Mouse (Mus musculus): ENCODE measurements around the gene Gm49486.

Gm49486 gene

GRCm38 (mm10) chr15:79229058-79229821 lies at the start of gene Gm49486, which contains the start of gene Pick1:
TSS of gene Gm49486 (plus strand) at chr15:79229391.
TSS of gene Pick1 (plus strand) at chr15:79229173.
- DNase-seq (ENCODE audit: low spot score in 2 of 2): peak; percentile 83 to 88

GRCm38 (mm10) chr15:79185213-79185612 lies 44.0 kb upstream of the Gm49486 start:
- no peak for DNase-seq (ENCODE audit: low spot score in 2 of 2)

DNA sequence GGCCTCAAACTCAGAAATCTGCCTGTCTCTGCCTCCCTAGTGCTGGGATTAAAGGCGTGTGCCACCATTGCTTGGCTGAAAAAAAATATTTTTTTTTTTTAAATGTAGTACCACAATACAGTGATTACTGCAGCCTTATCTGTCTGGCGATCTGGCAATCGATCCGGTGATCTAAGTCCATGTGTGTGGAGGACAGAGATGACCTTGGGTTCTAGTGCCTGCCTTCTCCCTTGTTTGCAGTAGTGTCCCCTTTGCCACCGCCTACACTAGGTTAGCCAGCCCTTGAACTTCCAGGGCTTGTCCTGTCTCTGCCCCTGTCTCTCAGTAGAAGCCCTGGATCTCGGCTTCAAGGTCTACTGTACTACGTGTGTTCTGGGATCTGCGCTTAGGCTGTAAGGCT lies 41.4 kb upstream of the Gm49486 start:
- DNase-seq (ENCODE audit: low spot score in 2 of 2): no peak

DNA sequence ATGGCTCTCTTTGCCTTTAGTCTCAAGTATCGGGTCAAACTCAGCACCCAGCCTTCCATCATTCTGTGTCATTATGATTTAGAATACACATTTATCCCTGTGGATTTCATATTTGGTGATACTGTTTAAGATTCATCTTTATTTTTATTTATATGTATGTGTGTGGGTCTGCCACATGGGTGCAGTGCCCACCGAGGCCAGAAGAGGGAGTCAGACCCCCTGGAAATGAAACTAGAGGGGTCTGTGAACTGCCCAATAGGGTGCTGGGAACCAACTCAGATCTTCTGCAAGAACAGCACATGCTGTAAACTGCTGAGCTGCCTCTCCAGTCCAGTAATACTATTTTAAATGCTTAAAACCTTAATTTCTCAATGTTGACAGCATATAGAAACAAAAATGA lies 37.8 kb upstream of the Gm49486 start:
- DNase-seq (ENCODE audit: low spot score in 2 of 2): no peak

GRCm38 (mm10) chr15:79192450-79192849 lies 36.7 kb upstream of the Gm49486 start:
- no peak for DNase-seq (ENCODE audit: low spot score in 2 of 2)

DNA sequence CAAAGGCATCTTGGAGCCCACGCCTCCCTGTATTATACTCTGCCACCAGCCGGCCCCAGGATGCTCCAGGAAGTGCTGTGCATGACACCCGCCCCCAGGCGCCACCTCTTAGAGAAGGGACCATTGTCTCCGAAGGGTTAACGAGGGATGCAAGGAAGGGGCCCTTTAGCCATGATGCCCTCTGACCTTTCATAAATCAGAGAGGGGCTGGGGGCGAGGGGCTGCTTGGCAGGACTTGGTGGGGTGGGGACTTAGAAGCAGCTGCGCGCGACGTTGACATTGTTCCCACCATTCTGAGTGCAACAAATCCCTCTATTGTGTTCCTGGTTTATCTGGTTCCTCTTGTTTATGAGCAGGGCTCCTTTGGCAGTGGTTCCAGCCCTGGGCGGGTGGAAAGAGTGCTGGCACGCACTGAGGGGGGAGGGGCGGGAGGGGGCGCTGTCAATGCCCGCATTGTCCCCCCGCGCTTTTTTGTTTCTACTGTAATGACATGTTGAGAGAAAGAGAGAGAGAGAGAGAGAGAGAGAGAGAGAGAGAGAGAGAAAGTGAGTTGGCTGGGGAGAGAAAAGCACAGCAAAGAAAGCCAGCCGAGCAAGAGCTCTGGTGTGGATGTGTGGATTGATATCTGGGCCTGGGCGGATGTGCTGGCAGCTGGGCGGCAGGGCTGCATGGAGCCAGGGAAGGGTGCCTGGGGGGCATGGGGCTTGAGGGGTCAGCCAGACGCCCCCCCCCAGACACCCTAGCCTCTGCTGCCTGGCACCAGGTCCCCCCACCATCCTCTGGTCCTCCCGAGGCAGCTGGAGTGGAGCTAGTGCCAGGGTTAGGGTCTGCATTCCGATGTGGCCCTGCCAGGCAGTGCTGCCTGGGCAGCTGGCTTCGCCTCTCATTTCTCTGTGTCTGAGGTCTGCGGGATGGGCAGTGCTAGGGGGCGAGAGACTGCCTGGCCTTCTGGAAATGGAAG lies 36.0 kb upstream of the Gm49486 start:
- DNase-seq (ENCODE audit: low spot score in 2 of 2): no peak

- DNase-seq (ENCODE audit: low spot score in 2 of 2): no peak
Measured at GRCm38 (mm10) chr15:79194048-79194447, 35.1 kb upstream of the Gm49486 start.

- DNase-seq (ENCODE audit: low spot score in 2 of 2): no peak
Measured at GRCm38 (mm10) chr15:79194946-79195345, 34.2 kb upstream of the Gm49486 start.

DNA sequence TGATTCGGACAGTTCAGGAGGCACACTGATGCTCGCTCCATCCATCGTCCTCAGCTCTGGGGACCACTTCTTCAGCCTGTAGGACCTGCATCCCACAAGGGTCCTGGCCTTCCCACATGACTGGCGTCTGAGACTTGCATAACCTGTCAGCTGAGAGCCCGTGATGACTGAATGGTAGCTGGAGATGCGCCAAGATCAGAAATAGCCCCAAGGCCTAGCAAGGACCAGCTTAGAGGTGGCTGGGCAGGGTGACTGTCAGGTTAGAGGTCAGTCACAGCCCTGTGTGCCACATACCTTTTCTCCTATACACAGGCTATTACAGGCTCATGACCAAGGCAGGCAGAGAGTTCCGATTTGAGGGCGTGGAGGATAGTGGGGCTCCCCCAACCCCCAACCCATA lies 33.7 kb upstream of the Gm49486 start:
- DNase-seq (ENCODE audit: low spot score in 2 of 2): no peak

DNA sequence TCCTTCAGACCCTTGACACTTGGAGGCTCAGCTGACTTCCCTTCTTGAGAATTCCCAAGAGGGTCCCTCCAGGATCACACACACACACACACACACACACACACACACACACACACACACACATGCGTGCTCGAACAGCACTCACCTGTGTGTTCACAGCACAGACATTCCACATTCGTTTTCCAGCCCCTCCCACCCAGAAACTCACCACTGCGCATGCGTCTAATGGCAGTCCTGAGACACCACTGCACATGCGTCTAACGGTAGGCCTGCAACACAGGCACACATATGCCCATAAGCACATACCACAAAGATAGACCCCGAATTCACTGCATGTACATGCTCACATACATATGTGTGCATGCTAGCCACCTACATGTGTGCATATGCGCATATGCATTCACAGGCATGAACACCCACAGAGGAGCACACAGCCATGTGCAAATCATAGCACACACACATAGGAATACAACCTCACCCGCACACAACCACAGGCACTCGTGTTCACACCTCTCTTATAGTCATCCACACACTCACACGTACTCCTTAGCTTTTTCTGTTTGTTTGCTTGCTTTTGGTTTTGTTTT lies 29.7 kb upstream of the Gm49486 start:
- no peak for DNase-seq (ENCODE audit: low spot score in 2 of 2)

DNA sequence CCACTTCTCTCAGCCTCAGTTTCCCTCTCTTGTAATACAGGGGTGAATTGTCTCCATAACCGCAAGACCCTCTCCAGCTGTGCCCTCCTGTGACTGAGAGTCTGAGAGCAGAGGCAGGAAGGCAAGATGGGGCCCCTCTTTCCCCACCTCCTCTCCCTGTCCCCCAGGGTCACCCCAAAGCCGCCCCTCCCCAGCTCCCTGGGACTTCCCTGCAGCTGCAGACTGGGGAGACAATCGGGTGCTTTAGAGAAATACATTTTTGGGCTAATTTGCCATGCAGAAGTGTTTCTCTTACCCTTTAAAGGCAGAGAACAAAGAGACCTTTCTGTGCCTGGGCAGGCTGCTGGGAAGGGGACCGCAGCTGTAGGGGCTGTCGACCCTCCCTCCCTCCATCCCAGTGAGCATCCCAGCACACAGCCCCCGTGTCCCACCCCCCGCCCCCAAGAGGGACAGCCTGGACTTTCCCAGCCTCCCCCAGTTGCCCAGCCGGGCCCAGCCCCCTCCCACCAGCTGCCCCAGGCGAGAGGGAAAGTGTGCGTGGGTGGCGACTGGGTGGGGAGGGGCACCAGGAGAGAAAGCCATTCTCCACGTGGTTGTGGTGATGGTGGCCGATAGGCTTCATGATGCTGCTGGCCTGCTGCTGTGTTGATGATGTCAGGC lies 27.6 kb upstream of the Gm49486 start:
- DNase-seq (ENCODE audit: low spot score in 2 of 2): no peak

GRCm38 (mm10) chr15:79202575-79202974 lies 26.6 kb upstream of the Gm49486 start:
- no peak for DNase-seq (ENCODE audit: low spot score in 2 of 2)

DNA sequence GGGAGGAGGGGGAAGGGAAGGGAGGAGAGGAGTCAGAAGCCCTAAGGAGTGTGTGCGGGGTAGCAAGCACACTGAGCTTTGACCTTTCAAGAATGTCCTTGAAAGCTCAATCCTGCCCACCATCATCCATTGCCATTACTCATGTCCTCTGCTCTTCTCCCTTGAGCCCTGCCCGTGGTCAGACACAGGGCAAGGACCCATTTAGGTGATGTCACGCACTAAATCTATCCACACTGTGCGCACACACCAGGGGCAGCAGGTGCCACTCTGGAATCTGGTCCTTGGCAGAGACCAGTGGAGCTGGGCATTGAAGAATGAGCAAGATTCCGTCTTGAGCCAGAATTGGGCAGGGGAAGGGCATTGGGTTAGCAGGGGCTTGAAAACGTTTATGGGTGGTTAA lies 21.0 kb upstream of the Gm49486 start:
- DNase-seq (ENCODE audit: low spot score in 2 of 2): no peak

DNA sequence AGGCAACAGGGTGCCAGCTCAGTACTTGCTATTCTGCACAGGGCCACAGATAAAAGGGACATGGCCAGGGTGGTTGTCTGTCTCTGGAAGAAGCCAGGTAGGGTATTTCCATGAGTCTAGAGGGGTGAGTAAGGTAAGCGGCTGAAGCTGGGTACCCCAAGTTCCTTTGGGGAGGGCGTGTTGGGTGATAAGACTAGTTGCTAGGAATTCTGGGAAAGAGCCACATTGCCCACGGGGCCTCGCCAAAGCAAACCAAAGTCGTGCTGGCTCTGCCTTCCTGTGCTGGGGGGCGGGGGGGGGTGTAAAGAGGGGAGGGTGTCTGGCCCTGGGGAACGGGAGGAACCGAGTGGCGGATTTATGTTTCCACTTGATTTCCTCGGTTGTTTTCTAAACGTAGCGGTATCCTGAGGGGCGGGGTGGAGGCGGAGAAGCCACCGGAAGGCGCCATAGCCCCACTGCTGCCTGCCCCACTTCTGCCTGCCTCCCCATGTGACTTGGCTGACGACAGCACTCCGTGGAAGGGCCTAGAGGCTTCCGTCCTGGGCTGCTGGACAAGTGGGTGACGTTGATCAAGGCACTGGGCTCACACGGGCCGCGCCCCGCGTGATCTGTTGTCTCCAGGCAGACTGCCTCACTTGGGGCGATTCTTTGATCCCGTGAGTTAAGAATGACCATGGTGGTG lies 20.3 kb upstream of the Gm49486 start:
- DNase-seq (ENCODE audit: low spot score in 2 of 2): peak; percentile 82 to 87

GRCm38 (mm10) chr15:79210357-79210756 lies 18.8 kb upstream of the Gm49486 start:
- no peak for DNase-seq (ENCODE audit: low spot score in 2 of 2)

DNA sequence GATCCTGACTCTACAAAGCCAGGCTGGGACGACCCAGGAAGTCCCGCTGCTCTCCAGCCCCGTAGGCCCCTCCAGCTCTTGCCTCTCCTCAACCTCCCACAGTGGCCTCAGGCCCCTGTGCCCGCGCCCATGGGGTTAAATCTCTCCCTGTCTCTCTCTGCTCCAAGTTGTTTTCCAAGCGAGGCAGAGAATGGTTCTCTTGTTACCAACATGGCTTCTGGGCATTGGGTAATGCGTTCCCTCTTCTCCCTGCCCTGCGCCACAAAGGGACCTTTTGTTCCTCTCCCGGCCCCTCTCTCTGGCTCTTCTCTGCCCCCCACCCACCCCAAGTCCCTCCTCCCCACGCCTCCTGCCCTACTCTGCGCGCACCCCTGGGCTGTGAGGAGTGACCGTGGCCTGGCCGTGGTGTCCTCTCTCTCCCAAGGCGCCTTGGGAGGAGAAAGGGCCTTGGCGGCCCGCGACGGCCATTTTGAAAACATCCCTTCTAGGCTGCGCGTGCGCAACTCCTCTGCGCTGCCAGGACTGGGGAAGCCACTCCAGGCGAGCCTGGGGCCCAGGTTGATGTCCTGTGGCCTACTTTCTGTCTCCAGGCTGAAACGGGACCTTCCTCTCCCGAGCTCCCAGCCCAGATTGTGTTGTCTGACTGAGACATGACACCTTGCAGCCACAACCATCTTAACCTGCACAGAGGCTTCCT lies 16.3 kb upstream of the Gm49486 start:
- DNase-seq (ENCODE audit: low spot score in 2 of 2): no peak

DNA sequence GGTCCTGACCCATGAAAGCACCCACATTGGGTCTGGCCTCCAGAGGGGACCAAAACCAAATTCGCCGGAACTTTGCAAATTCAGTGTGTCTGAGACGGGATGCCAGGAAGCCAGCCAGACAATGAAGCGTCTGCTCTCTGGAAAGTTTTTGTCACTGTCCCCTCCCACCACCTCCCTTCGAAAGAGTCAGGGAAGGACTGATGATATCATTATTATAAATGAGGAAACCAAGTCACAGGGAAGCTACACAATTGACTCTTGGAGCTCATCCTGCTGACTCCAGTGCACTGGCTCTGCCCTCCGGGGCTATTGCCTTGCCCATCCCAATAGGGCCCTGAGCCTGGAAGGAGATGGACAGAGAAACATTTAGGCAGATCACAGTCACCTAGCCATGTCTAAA lies 15.6 kb upstream of the Gm49486 start:
- DNase-seq (ENCODE audit: low spot score in 2 of 2): no peak

DNA sequence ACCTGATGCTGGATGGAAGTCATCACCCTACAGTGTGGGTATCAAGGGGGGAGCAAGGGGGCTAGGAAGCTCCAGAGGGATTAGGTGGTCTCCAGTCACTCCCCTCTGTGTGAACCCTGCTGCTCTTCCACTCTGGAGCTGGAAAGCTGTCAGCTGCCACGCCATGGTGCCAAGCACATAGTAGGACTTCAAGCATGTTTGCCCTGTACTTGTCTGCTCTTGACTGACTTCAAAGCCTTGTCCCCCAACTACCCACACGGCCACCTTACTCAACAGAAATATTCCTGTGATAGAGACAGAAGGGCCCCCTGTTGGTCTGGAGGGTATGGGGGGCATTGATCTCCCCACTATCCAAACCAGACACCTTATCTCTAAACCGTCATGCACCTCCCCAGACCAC lies 13.0 kb upstream of the Gm49486 start:
- DNase-seq (ENCODE audit: low spot score in 2 of 2): no peak

DNA sequence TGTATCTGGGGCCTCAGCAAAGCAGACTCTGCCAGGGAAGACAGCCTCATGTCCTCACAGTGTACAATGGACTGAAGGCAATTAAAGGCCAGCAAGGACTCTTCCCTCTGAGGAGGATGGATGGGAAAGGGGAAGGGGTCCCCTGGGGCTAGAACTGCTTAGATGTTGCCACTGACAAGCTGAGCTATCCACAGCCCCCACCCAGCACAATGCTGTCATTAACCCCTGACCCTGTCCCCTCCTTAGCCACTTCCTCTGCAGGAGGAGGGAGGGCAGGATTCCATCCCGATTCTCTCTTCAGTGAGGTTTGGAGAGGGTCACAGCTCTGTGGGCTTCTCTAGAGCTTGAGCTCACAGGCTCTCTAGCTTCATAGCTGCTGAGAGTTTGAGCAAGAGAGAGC lies 9.6 kb upstream of the Gm49486 start:
- no peak for DNase-seq (ENCODE audit: low spot score in 2 of 2)

GRCm38 (mm10) chr15:79223641-79224040 lies 5.5 kb upstream of the Gm49486 start:
- no peak for DNase-seq (ENCODE audit: low spot score in 2 of 2)

- DNase-seq (ENCODE audit: low spot score in 2 of 2): peak; percentile 78 to 82
Measured at GRCm38 (mm10) chr15:79224685-79225084, 4.5 kb upstream of the Gm49486 start.
